Mouse (Mus musculus): ENCODE data around the gene Gm20767. TPM values are rescaled to one million over a fixed set of nuclear protein-coding genes. Genes with fewer than 3 reads are reported as not detected.
"Not testable (repeated sequence)": the region's sequence is repeated elsewhere in the genome, so short reads cannot be mapped to it uniquely, and the experiment has no call there.

Gm20767 gene
- polyA plus RNA-seq, 1 experiment from 2014 or later: not detected

- not testable (repeated sequence) for H3K4me3 ChIP-seq; H3K9me3 ChIP-seq; ATAC-seq (ENCODE audit: low FRiP score, low read depth); H3K36me3 ChIP-seq; H3K27me3 ChIP-seq; H3K4me1 ChIP-seq; H3K27ac ChIP-seq; H3K9ac ChIP-seq; H3K4me2 ChIP-seq (replicated peaks)
- 69% methylated on average over 7 of the region's 8 CpGs for WGBS
Measured at GRCm38 (mm10) chr13:120196189-120196821, 56.3 kb downstream of the Gm20767 start.

Other genes starting within 250 kb of the Gm20767 start
- gene Tcstv1, start 245.5 kb upstream of the Gm20767 start, polyA plus RNA-seq (2015; fragmentation: Nextera tagmentation; extraction: Ambion mirVana): not detected in 2 replicates
- gene Gm21761, start 211.0 kb upstream of the Gm20767 start, polyA plus RNA-seq (2015; fragmentation: Nextera tagmentation; extraction: Ambion mirVana): not detected in 2 replicates
- not detected in 2 replicates for gene B020031M17Rik, start 189.4 kb upstream of the Gm20767 start, polyA plus RNA-seq (2015; fragmentation: Nextera tagmentation; extraction: Ambion mirVana)
- gene Gm36079, start 113.2 kb upstream of the Gm20767 start, polyA plus RNA-seq (2015; fragmentation: Nextera tagmentation; extraction: Ambion mirVana): not detected in 2 replicates
- gene Gm21188, start 88.1 kb upstream of the Gm20767 start, polyA plus RNA-seq (2015; fragmentation: Nextera tagmentation; extraction: Ambion mirVana): not detected in 2 replicates
- gene Gm21818, start 32.2 kb downstream of the Gm20767 start, polyA plus RNA-seq (2015; fragmentation: Nextera tagmentation; extraction: Ambion mirVana): not detected in 2 replicates
- not detected in 2 replicates for gene Gm21762, start 75.7 kb downstream of the Gm20767 start, polyA plus RNA-seq (2015; fragmentation: Nextera tagmentation; extraction: Ambion mirVana)
- gene Gm21731, start 98.9 kb downstream of the Gm20767 start, polyA plus RNA-seq (2015; fragmentation: Nextera tagmentation; extraction: Ambion mirVana): not detected in 2 replicates
- gene AF067061, start 122.9 kb downstream of the Gm20767 start, polyA plus RNA-seq (2015; fragmentation: Nextera tagmentation; extraction: Ambion mirVana): not detected in 2 replicates
- 0.11 and 0.46 TPM in 2 replicates for gene BC147527, start 160.1 kb downstream of the Gm20767 start, polyA plus RNA-seq (2015; fragmentation: Nextera tagmentation; extraction: Ambion mirVana)
- gene Tcstv3, start 176.6 kb downstream of the Gm20767 start, polyA plus RNA-seq (2015; fragmentation: Nextera tagmentation; extraction: Ambion mirVana): not detected in 2 replicates

Data from limb, embryonic 13.5 days (tissue).